Mouse (Mus musculus) lung, embryonic 16.5 days (tissue): ENCODE data around the gene Antxr2. TPM values are rescaled to one million over a fixed set of nuclear protein-coding genes. Genes with fewer than 3 reads are reported as not detected.
A peak's percentile ranks its signal among the peaks of the same experiment; 100 is the strongest.

Experiments used
- ATAC-seq: fragments of 200-750 bp; cut with Nextera tagmentation; 2 replicates; pipeline ENCODE4 v1.8.0; 2017; ENCODE audit warnings: low read depth, mild to moderate bottlenecking, moderate library complexity
- H3K27ac ChIP-seq: fragments of 300-500 bp; sonication (generic); 2 replicates; pipeline ENCODE4 v1.5.1; 2014; ENCODE audit warnings: mild to moderate bottlenecking, control low read depth, low read length
- H3K27me3 ChIP-seq: fragments of 300-500 bp; sonication (generic); 2 replicates; pipeline ENCODE4 v1.6.1; 2014; ENCODE audit warnings: low read depth, low read length, mixed read lengths; ENCODE audit not compliant: control insufficient read depth, insufficient read depth
- H3K36me3 ChIP-seq: fragments of 300-500 bp; sonication (generic); 2 replicates; pipeline ENCODE4 v1.6.1; 2014; ENCODE audit warnings: low read length; ENCODE audit not compliant: control insufficient read depth, insufficient read depth
- H3K4me1 ChIP-seq: fragments of 300-500 bp; sonication (generic); replicated peaks from 2 replicates; pipeline ENCODE4 v1.6.1; 2014; ENCODE audit warnings: low read length, mixed read lengths; ENCODE audit not compliant: control insufficient read depth, insufficient read depth
- H3K4me2 ChIP-seq: fragments of 300-500 bp; sonication (generic); 2 replicates; pipeline ENCODE4 v1.6.1; 2014; ENCODE audit warnings: low read depth, low read length, control low read depth
- H3K4me3 ChIP-seq: fragments of 300-500 bp; sonication (generic); 2 replicates; pipeline ENCODE4 v1.5.1; 2014; ENCODE audit warnings: mild to moderate bottlenecking, low read length, control low read depth
- H3K9ac ChIP-seq: fragments of 300-500 bp; sonication (generic); 2 replicates; pipeline ENCODE4 v1.6.1; 2014; ENCODE audit warnings: low read length, control low read depth
- H3K9me3 ChIP-seq: fragments of 300-500 bp; sonication (generic); 2 replicates; pipeline ENCODE4 v1.6.1; 2016; ENCODE audit warnings: low read length; ENCODE audit not compliant: control insufficient read depth
- WGBS: fragments of 180-500 bp; shearing (Covaris S2); extraction: QIAGEN DNeasy Blood & Tissue Kit; methylation state at CpG from one replicate; pipeline ENCODE4 v1.1.7; 2014; 5-methylcytosine and 5-hydroxymethylcytosine counted together
- polyA plus RNA-seq: library from polyadenylated mRNA; unstranded; fragments of >200 nt; fragmentation: Nextera tagmentation; extraction: Ambion mirVana; gene quantifications from 2 replicates; pipeline ENCODE4 v1.2.1, GENCODE M21; 2015

Gene Antxr2
- polyA plus RNA-seq, 1 experiment from 2014 or later = 35.5 TPM

DNA sequence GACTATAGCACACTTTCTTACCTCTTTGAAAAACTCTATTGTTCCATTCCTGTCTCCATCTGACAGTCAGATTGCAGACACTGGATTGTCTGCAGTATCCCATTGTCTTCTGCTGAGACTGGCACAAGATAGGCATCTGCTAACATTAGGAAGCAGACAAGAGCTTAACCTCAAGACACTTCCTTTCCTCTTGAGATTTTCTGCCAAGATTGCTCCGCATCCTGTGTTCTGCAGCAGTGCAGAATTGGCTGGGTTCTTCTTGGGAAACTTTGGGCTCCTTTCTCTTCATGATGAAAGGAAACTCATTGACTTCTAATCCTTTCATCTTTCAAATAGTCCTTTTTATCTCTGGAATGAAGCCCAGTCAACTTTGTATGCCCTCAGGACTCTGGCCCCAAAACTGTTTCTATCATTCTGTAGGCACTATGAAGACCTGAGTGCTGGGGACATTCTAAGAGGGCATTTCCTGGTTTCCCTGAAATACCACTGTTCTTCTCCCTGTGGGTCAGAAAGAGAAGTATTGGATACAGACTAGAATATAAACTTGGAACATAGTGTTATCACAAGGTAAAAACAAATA is 152.5 kb downstream of the Antxr2 start:
- ATAC-seq = peak; percentile 92
- H3K27me3 ChIP-seq = no peaks in the 10 kb centered on the region
- H3K9ac ChIP-seq = no peak overlapping the region
- no peaks in the 10 kb centered on the region for H3K4me1 ChIP-seq
- no peak overlapping the region for H3K4me3 ChIP-seq
- no peak overlapping the region for H3K27ac ChIP-seq
- H3K36me3 ChIP-seq = no peaks in the 10 kb centered on the region
- 18% methylated on average over 1 of the region's 1 CpGs for WGBS
- H3K4me2 ChIP-seq = no peak overlapping the region
- no peaks in the 10 kb centered on the region for H3K9me3 ChIP-seq

DNA sequence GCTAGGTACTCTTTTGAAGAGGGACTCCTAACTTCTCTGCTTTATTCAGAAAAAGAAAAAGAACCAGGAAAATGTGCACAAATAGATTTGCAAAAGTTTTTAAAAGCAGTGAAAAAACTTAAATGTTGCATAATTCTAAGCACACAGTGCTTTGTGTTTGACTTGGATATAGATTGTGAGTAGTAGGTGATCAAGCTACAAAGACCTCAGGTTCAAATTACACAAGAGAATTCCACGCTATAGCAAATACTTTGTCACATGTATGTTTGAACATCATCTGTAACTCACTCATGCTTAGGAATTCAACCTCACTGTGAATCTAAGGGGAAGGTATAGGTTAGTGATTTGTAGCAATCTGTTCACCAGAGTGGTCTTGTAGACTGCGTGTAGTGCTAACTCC is 153.9 kb downstream of the Antxr2 start:
- H3K36me3 ChIP-seq = no peaks in the 10 kb centered on the region
- no peak overlapping the region for H3K4me3 ChIP-seq
- 58% methylated on average over 2 of the region's 2 CpGs for WGBS
- ATAC-seq = no peak
- no peaks in the 10 kb centered on the region for H3K9me3 ChIP-seq
- H3K4me1 ChIP-seq = no peaks in the 10 kb centered on the region
- no peak overlapping the region for H3K27ac ChIP-seq
- no peak overlapping the region for H3K4me2 ChIP-seq
- H3K9ac ChIP-seq = no peak overlapping the region
- no peaks in the 10 kb centered on the region for H3K27me3 ChIP-seq

DNA sequence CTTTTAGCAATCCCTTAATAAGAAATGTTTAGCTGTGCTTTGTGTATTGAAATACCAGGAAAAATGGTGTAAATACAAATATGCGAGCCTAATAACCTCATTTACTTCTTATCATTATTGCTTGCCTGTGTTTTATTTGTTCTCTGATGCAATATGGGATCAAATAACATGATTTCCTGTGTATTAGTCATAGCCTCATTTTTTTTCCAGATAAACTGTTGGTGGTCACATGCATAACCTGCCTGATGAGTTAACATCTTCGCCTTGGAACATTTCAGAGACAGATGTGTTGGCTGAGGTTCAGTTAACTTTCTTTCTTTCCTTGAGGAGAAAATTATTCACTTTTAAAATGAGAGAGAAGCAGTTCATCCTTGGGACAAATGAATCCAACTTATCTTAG is 162.9 kb downstream of the Antxr2 start:
- Histone ChIP-seq H3K4me3 (no peak overlapping the region), H3K36me3 (no peaks in the 10 kb centered on the region), H3K4me2 (no peak overlapping the region), H3K9ac (no peak overlapping the region), H3K27me3 (no peaks in the 10 kb centered on the region), H3K27ac (no peak overlapping the region), H3K9me3 (no peaks in the 10 kb centered on the region), H3K4me1 (no peaks in the 10 kb centered on the region)
- no peak for ATAC-seq
- 48% methylated on average over 2 of the region's 2 CpGs for WGBS

DNA sequence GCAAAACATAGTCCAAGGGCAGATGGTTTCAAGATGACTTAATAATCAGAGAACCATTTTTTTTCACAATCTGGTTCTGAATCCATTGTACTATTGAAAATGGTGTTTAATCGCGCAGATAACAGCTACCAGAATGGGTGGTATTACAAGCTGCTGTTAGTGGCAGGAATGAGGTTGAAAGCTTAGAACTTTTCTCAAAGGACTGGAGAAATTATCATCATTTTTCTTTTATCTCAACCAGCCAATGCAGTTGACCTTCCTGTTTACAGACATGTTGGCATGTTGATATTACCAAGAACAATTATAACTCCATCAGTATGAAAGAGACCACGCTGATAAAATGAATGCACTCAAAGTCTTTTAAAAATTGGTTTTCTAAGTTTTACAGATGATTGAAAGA is 163.9 kb downstream of the Antxr2 start:
- Histone ChIP-seq H3K4me2 (no peak overlapping the region), H3K9ac (no peak overlapping the region), H3K36me3 (no peaks in the 10 kb centered on the region), H3K4me1 (no peaks in the 10 kb centered on the region), H3K9me3 (no peaks in the 10 kb centered on the region), H3K27ac (no peak overlapping the region), H3K4me3 (no peak overlapping the region), H3K27me3 (no peaks in the 10 kb centered on the region)
- no peak for ATAC-seq
- 78% methylated on average over 3 of the region's 3 CpGs for WGBS

DNA sequence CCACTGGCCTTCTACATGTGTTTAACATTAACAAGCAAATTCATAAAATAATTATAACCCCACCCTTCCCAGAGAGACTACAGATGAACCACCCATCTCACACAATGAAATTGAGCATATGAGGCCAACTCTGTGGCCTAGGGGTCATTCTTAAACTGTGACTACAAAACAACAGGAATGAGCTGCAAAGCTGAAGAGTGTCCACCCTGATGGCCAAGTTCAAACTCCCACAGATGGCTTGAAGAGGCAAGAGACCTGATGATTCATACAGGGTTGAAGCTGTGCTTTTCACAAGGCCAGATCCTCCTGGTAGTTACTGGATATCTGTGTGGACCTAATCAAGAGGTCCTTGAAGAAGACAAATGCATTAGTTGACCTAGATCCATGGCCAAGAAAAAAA is 173.7 kb downstream of the Antxr2 start:
- ATAC-seq = no peak
- H3K4me1 ChIP-seq = no peaks in the 10 kb centered on the region
- no peak overlapping the region for H3K4me3 ChIP-seq
- no peaks in the 10 kb centered on the region for H3K36me3 ChIP-seq
- no peak overlapping the region for H3K27ac ChIP-seq
- no peak overlapping the region for H3K4me2 ChIP-seq
- H3K9ac ChIP-seq = no peak overlapping the region
- no peaks in the 10 kb centered on the region for H3K27me3 ChIP-seq
- no peaks in the 10 kb centered on the region for H3K9me3 ChIP-seq

DNA sequence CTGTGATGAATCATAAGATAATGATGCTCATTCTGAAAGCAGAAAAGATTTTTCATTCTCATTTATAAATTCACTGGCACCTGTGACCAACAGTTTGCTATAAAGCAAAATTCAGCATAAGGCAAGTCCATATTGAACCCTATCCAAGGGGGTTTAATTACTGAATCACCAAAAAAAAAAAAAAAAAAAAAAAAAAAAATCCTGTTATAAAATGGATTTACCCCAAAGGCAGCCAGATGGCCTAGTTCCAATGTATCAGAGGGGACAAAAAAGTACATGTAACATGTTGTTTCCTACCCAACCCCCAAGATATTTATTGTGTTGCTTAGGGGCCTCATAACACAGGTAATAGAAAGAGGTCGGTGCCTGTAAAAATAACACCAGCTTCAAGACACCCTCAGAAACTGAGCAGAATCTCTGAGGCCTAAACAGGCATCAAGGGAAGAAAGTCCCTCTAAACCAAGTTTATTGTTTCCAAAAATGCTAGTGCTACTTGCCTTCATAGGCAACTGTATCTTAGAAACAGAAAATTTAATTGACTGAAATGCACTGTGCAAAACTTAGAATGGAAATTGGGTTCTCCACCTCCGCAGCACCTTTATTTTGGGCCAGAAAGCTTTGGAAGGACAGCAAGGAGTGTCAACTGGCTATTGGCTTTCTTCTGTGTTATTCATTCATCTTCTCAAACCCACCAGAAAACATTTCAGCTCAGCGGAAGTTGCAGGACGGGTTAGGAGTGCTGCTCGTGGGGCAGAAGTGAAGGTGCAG is 178.7 kb downstream of the Antxr2 start:
- no peaks in the 10 kb centered on the region for H3K27me3 ChIP-seq
- no peak for ATAC-seq
- WGBS = 92% methylated on average over 5 of the region's 5 CpGs
- no peak overlapping the region for H3K9ac ChIP-seq
- H3K27ac ChIP-seq = no peak overlapping the region
- peaks cover 4% of the 10 kb centered on the region; the same call in 1 of the 2 replicates for H3K4me1 ChIP-seq
- no peaks in the 10 kb centered on the region for H3K9me3 ChIP-seq
- no peaks in the 10 kb centered on the region for H3K36me3 ChIP-seq
- H3K4me3 ChIP-seq = no peak overlapping the region
- H3K4me2 ChIP-seq = no peak overlapping the region

DNA sequence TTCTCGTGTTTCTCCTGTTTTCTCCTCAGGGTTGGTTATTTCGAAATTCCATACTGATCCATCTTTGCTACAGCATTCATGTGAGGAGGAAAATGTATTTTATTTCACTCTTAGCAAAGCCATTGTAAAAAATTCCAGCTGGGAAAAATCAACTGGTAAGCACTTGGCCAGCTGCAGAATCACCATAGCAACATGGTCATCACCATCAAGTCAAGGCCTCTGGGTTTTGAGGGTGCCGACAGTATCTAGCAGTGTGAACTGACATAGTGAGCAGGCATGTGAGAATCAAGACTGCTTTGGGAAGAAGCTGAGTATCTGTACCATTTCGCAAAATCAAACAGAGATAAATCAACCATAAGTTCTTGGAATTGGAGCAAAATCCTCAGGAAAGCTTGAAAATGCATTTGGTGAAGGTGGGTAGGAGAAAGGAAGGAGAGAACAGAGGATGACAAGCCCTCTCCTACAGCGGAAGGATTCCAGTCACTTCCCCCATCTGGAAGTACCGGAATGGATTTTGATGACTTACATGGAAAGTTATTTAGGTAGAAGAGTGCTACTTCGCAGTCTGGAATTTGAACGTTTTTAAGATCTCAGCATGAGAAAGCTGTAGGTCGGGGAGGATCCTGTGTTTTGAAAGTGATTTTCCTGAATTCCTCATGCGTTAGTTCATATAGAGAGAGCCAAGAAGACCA is 183.5 kb downstream of the Antxr2 start:
- peak overlapping the region; percentile 8; the same call in 1 of the 2 replicates for H3K4me2 ChIP-seq
- no peaks in the 10 kb centered on the region for H3K27me3 ChIP-seq
- peaks cover 4% of the 10 kb centered on the region; the same call in 1 of the 2 replicates for H3K4me1 ChIP-seq
- H3K4me3 ChIP-seq = no peak overlapping the region
- peak; percentile 95 for ATAC-seq
- WGBS = 51% methylated on average over 10 of the region's 10 CpGs
- no peaks in the 10 kb centered on the region for H3K36me3 ChIP-seq
- no peak overlapping the region for H3K27ac ChIP-seq
- no peak overlapping the region for H3K9ac ChIP-seq
- H3K9me3 ChIP-seq = no peaks in the 10 kb centered on the region

DNA sequence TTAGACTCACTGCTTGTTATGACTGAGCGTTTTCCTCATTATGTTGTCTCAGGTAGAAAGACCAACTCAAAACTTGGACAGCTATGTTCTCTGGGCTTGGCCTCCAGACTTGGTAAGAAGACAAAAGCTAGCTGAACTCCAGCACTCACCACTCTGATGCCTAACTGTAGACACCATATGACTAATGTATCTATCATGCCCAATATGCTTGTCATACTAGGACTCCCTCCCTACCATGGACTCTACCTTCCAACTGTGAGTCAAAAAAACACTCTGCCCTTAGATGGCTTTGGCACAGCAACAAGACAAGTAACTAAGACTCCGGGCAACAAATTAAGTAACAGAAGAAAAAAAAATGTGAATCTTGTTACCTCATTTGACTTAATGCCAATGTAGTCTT is 184.3 kb downstream of the Antxr2 start:
- WGBS = 69% methylated on average over 2 of the region's 2 CpGs

DNA sequence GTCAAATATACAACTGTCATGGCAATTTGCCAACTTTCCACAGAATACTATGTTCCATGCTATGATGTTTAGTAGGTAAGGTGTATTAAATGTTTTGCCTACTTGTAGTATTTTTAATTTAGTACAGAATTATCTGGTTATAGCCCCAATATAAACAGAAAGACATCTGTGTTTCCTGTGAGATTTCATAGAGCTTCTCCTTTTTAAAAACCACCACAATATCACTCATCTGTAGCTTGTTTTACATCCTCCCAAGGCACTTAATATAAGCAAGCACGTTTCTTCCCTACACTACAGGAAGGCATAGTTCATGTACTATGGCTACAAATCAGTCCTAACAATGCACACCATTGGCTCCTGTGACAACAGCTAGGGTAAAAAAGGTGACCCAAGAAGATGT is 188.8 kb downstream of the Antxr2 start:
- no peaks in the 10 kb centered on the region; the same call in 1 of the 2 replicates for H3K4me1 ChIP-seq
- H3K4me3 ChIP-seq = no peak overlapping the region
- no peak overlapping the region for H3K9ac ChIP-seq
- 30% methylated on average over 1 of the region's 1 CpGs for WGBS
- H3K9me3 ChIP-seq = no peaks in the 10 kb centered on the region
- no peaks in the 10 kb centered on the region for H3K36me3 ChIP-seq
- no peak overlapping the region for H3K4me2 ChIP-seq
- H3K27ac ChIP-seq = no peak overlapping the region
- ATAC-seq = no peak
- H3K27me3 ChIP-seq = no peaks in the 10 kb centered on the region

More for the DNA sequence above, 184.3 kb downstream of the Antxr2 start:
- H3K4me2 ChIP-seq = no peak overlapping the region
- no peak overlapping the region for H3K27ac ChIP-seq
- H3K9ac ChIP-seq = no peak overlapping the region
- no peaks in the 10 kb centered on the region for H3K36me3 ChIP-seq
- no peaks in the 10 kb centered on the region for H3K27me3 ChIP-seq
- H3K4me3 ChIP-seq = no peak overlapping the region
- ATAC-seq = no peak
- H3K9me3 ChIP-seq = no peaks in the 10 kb centered on the region
- peaks cover 4% of the 10 kb centered on the region; the same call in 1 of the 2 replicates for H3K4me1 ChIP-seq
